Mouse (Mus musculus) regulatory T cell (primary cell): ENCODE data around the gene Erich6b.

Experiments
- in situ Hi-C: fragments of 300-600 bp; cut with MboI, MseI; formaldehyde crosslinking; loops from one replicate; pipeline ENCODE4 v1.15.1; 2025; ENCODE audit warnings: high pct_unique_total_duplicates

Erich6b gene

DNA sequence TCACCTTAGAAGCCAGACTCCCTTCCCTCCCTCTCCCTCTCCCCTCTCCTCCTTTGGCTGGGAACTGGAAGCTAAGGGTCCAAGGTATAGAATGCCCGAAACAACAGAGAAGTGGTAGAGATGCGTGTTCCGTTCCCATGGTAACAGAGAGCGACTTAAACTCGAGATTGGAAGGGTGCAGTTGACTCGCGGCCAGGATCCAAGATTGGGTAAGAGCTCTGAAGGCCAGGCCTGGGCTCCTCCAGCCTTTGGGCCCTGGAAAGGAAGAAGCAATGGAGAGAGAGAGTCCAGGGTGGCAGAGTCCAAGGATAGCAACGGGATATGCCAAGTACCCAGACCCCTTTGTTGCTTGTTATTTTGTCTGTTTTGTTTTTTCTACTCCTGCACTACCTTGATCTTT is at the start of gene Erich6b:
Gene Erich6b (plus strand): TSS at position 180 of the 400 bp plus-strand sequence.
- in situ Hi-C loops: no loop called here

DNA sequence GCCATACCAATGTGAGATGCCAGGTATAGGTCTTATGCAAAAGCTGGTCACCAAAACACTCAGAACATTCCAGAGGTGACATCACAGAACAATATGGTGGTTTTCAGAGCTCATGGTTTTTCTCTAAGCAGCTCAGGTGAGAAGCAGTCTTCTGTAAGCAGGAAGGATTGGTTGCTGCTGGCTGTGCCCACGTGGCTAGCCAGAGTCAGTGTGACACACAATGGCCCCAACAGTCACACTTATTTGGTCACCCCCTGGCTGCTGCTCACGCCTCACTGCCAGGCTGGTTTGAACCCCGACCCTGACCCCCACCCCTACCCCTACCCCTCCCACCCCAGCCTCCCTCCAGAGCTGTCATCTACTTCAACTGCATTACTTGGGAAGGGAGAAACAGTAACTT is 49.1 kb upstream of the Erich6b start, which contains the start of gene Spert:
Gene Spert (minus strand): TSS at position 139 of the 400 bp plus-strand sequence.
- in situ Hi-C loops: no loop called here

GRCm38 (mm10) chr14:75609176-75609575 is 32.9 kb upstream of the Erich6b start:
- in situ Hi-C loops: no loop called here

- in situ Hi-C loops: no loop called here
Observed at GRCm38 (mm10) chr14:75616375-75616774, 25.7 kb upstream of the Erich6b start.

DNA sequence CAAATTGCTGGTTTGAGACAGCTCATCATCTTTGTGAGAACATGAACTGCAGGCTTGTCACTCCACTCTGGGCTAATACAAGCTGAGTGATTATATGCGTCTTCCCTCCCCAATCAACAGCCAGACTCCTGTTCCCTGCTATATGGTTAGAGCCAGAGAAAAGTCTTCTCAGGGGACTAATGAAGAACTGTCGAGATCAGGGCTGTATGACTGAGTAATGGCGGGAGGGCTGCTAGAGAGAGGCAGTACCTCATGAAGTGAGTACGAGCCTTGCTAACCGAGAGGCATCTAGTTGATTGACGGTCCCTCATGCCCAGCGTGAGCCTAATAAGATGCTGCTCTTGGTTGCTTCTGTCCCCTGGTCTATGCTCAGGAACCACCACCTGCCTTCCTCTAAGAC is 19.1 kb upstream of the Erich6b start:
- in situ Hi-C loops: no loop called here

DNA sequence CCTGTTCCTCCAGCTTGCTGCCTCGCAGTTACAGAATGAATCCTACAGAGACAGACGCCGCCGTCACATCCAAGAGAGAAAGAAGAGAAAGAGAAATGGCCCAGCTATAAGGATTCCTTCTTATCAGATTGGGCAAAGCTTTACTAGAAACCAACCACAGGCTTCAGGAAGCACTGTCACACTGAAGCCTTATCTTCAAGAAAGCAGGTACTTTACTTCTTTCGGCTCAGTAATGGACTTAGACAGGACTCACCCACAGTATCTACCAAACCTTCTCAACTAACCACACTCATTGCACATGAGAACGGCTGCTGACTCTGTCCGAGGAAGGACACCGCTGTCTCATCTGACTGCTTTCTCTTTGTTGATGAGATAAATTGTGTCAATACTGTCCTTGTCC is 13.2 kb upstream of the Erich6b start:
- in situ Hi-C loops: no loop called here

DNA sequence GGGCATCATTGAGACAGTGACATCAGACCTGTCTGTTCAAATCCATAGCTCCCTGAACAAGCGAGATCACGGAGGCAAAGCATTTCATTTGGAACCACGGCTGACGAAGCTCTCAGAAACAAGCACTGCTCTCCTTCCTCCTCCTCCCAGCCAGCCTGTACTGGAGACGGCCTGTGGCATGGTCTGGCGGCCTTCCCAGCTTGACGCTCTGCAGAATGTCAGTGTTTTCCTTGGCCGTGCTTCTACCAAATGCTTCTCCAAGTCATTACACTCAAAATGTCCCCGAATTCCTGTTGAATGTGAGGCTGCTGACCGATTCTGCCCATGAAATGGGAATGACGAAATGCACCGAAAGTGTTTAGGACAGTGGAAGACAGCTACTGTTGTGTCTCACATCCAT is 6.7 kb upstream of the Erich6b start:
- in situ Hi-C loops: no loop called here

DNA sequence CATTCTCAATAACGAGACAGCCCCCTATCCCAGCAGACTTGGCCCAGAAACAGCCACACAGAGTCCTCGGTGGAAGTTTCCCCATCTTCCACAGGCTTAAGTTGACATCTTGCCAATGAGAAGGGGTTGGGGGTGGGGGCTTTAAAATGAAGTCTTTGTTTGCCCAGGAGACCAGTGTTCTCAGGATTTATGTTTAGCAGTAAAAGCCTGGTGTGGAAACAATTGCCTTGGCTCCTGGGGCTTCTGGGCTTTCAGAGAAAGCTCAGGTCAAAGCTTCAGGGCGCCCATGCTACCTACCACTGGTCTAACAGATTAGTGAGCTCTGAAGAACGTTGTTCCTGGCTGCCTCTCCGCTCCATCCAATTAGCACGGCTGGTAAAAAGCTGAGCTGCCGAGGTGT is 6.0 kb upstream of the Erich6b start:
- in situ Hi-C loops: no loop called here

- in situ Hi-C loops: no loop called here
Observed at GRCm38 (mm10) chr14:75637641-75638040, 4.4 kb upstream of the Erich6b start.

DNA sequence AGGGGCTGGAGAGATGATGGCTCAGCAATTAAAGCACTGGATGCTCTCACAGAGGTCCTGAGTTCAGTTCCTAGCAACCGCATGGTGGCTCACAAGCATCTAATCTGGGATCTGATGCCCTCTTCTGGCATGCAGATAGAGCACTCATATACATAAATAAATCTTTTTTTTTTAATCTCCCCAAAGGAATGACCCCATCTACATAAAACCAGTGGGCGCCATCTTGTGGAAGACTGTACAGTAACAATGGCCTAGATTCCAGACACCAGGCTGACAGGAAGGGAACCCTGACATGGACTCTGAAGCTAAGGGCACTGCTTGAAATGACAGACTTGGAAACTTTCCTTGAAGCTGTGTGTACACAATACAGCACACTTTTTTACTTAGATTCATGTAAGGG is 1.2 kb upstream of the Erich6b start:
- in situ Hi-C loops: no loop called here

DNA sequence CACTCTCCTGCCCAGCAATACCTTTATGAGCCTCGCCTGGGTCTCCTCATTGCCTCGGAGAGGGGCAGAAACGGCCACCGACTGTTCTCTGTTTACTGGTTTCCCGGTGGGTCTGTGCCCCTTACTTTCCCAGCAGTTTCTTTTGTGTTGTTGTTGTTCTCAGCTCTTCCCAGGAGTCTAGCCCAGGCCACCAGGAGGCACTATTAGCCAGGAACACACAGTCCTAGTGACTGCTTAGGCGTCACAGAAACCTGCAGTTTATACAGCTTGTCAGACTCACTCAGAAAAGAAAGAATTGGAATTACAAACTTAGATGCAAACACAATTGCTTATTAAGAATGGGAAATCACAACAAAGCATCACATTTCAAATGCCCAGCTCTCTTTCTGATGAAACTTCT is 690 bp upstream of the Erich6b start:
- in situ Hi-C loops: no loop called here

- in situ Hi-C loops: no loop called here
Observed at GRCm38 (mm10) chr14:75645461-75645860, 3.4 kb downstream of the Erich6b start.

- in situ Hi-C loops: no loop called here
Observed at GRCm38 (mm10) chr14:75646060-75646459, 4.0 kb downstream of the Erich6b start.

DNA sequence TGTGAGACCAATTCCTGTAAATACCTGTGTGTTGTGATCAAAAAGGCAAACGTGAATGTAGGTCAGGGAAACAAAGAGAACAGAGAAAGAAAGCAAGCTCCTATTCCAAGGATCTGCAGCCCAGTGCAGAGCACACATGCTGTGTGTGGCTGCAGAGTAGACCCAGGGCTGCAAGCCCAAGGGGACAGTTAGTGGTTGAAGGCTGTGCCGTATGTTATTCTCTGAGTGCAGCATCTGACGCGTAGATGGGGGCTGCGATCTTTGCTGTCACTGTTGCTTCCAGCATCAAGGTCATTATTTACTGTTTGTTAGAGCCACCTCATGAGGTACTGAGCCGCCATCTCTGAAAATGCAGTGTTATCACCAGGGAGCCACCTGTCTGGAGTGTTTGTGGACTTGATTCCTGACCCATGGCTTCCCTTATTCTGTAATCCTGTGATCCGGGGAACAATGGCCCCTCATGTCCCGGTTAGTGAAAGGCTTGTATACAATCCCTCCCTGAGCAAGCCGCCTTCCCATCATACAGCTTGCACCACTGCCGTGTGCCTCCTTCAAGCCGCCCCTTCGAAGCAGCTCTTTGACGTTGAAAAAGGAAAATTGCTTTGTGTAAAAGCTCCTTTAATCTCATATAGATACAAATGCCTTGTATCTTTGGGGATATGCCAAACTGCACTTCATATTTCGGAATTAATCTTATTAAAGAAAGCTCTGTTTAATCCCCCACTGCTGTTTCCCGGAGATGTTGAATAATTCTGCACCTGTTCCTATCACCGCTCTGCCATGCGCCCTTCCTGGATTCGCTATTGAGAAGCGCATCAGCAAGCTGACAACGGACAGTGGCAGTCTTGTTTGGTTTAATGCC is 5.1 kb downstream of the Erich6b start:
- in situ Hi-C loops: no loop called here

GRCm38 (mm10) chr14:75660936-75661335 is 18.9 kb downstream of the Erich6b start:
- in situ Hi-C loops: no loop called here

GRCm38 (mm10) chr14:75661548-75661947 is 19.5 kb downstream of the Erich6b start:
- in situ Hi-C loops: no loop called here

DNA sequence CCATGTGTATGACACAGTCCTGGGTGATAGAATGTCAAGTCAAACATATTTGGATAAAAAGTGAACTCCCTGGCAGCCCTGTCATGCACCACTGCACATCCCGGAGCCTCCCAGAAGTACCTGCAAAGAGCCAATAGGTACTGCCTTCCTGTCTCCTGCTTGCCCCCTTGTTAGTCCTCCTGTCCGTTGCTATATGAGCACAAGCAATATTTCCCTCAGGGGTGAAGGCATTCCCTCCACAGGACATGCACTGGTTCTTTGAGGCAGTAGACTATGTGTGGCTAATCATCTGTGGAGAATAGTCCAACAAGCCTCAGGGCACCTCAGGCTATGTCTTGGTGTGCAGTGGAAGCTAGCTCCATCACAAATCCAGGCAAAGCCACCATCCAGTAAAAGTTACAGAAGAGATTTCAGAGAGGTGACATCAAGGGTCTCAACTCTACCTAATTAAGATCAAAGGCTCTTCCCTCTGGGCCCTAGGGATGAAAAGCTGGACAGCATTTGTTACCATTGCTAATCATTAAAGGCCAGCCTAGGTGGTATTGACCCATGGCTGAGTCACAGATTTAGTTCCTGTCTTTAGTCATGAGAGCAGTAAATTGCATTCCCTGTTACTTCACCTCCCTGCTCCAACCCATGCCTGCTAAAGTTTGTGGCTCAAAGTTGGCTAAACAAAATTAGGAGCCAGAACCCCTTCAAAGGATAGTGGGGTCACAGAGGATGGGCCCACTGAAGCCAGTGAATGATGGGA is 23.5 kb downstream of the Erich6b start:
- in situ Hi-C loops: no loop called here

DNA sequence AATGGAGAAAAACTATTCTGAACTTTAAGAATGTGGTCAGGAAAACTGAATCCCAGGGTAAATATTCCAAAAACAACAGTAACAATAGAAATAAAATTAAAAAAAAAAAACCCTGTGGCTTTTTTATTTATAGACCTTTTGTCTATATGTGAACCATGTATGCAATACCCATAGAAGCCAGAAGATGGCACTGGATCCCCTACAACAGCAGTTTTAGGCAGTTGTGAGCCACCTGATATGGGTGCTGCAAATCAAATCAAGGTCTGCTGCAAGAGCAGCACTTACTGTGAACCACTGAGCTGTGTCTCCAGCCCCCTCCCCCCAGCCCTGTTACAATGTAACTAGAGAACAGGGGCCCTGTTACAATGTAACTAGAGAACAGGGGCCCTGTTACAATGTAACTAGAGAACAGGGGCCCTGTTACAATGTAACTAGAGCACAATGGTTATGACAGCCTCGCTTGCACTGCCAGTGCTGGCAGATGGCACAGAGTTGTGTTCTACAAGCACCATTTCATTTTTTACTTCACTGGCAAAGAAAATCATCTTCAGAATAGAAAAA is 27.1 kb downstream of the Erich6b start:
- in situ Hi-C loops: no loop called here

- in situ Hi-C loops: no loop called here
Observed at GRCm38 (mm10) chr14:75676316-75676715, 34.3 kb downstream of the Erich6b start.

GRCm38 (mm10) chr14:75690428-75690827 is 48.4 kb downstream of the Erich6b start:
- in situ Hi-C loops: no loop called here

GRCm38 (mm10) chr14:75696096-75696495 is 54.0 kb downstream of the Erich6b start:
- in situ Hi-C loops: no loop called here

GRCm38 (mm10) chr14:75697928-75698327 is 55.9 kb downstream of the Erich6b start:
- in situ Hi-C loops: no loop called here

DNA sequence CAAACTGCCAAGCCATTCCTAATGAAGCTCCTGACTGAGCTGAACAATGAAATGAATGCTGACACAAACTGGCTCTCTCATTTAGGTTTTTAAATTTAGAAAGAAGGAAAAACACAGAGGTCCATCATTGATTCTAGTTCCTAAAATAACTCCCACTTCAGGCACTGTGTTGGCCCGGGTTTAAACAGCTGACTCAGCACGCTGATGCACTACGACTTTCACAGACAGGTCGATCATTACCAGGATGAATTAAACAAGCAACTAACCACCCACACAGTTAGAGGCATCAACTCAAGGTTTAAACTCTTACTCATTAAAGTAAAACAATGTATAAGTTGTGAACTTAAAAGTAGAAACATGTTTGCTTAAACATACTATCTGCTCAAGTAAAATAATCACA is 64.6 kb downstream of the Erich6b start:
- in situ Hi-C loops: no loop called here
